Mouse (Mus musculus): Measurements from ENCODE around the gene Casc4. TPM values are rescaled to one million over a fixed set of nuclear protein-coding genes. Genes with fewer than 3 reads are reported as not detected.
"Not testable (repeated sequence)": the region's sequence is repeated elsewhere in the genome, so short reads cannot be mapped to it uniquely, and the experiment has no call there.

Gene Casc4
- total RNA-seq, 1 experiment from 2014 or later: 45.8 TPM

DNA sequence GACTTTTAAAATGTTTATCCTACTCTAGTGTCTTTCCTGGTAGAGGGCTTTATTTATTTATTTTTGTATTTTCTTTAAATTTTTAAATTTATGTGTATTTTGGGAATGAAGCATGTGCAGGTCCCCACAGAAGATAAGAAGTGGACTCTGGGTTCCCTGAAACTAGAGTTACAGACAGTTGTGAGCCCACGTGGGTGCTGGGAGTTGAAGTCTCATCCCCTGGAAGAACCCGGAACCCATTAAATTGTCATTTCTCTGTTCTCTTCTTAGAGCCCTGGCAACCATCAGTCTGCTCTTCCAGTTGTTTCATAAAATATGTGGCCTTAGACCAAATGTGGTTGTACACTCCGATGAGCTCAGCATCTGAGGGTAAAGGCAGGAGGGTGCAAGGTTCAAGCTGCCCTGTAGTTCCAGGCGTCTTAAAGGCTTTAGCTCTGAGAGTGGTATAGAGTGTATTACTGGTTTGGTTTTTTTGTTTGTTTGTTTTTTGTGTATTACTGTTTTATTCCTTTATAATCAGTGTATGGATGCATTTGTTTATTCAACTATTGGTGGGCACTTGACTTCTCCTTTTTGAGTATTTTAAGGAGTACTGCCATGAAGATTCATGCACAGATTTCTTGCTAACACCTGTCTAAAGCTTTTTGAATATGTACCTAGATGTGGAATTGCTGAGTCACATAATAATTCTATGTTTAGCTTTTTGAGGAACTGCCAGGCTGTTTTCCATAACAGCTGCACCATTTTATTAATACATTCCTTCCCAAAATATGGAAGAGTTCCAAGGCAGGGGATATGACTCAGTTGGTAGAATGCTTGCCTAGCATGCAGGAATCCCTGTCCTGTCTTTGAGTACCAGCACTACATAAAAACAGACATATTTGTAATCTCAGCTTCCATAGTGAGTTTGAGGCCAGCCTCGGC, 49.5 kb downstream of the Casc4 start:
- no peak for DNase-seq

DNA sequence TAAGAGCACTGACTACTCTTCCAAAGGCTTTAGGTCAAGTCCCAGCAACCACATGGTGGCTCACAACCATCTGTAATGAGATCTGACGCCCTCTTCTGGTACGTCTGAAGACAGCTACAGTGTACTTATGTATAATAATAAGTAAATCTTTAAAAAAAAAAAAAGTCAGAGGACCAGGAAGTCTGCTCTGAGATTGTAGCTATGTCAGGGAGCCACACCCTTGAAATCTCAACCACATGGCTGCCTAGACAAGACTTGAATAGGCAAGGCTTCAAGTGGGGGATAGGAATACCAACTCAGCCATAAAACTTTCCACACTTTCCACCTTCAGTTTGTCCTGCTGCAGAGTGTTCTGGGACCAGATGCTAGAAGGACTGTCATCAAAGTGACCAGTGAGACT, 70.9 kb downstream of the Casc4 start:
- not testable (repeated sequence) for DNase-seq

DNA sequence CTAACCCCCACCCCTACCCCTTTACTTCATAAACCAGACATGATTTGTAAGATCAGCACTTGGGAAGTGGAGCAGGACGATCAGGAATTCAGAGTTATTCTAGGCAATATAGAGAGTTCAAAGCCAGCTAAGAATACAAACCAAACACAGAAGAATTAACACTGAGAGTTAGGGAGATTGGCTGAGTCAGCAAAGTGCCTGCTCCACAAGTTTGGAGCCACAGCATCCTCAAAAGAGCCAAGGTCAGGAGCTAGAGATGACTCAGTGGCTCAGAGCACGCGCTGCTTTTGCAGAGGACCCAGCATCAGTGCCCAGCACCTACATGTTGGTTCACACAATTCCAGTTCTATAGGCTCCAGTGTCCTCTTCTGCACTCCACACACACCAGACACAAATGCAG, 76.6 kb downstream of the Casc4 start:
- no peak for DNase-seq

DNA sequence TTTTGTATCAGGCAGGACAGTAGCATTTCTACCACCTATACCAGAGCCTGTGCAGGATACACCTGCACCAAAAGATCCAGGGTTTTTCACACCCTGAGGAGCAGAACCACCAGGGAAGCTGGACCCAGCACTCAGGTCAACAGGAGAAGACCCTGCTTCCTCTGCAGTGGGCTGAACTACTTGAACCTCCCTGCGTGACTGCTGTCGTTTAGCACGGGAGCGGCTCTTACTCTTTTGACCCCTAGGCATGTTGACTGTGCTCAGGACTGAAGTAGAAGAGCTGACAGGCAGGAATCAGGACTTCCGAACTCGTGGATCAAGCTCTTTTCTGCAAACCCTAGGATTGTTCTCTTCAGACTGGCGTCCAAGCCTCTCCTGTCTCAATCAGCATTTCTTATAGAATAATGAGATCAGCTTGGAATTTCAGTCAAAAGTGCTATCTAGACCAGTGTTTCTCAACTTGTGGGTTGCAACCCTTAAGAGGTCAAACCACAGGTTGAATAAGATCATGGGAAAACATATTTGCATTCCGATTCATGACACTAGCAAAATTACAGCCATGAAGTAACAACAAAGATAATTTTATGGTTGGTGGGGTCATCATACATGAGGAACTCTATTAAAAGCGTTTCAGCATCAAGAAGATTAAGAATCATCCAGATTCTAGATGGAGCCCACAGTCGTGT, 88.3 kb downstream of the Casc4 start:
- no peak for DNase-seq

DNA sequence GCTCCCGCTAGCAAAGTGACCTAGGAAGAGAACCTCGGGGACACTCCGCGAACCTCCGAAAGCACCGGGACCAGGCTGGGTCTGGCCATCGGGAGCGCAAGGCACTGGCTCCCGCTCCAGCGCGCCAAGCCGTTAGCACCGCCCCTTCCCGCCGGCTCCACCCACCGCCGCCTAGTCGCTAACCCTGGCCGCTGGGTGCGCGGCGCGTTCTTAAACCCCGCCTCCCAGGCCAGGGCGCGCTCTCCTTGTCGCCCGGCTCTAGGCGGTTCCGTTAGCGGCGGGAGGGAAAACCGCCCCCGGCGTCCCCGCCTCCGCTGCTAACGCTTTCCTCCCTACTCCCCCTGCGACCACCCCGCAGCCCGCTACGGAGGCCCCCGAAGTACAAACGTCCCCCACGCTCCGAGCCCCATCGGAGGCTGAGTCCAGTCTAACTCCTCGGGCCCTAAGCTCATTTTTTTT, 89.0 kb downstream of the Casc4 start, which contains the start of the genes Ctdspl2 and Mageb3:
TSS of gene Ctdspl2 (plus strand) at position 237 of the 459 bp plus-strand sequence.
TSS of gene Mageb3 (minus strand) at position 328 of the 459 bp plus-strand sequence.
- DNase-seq: peak; percentile 99

DNA sequence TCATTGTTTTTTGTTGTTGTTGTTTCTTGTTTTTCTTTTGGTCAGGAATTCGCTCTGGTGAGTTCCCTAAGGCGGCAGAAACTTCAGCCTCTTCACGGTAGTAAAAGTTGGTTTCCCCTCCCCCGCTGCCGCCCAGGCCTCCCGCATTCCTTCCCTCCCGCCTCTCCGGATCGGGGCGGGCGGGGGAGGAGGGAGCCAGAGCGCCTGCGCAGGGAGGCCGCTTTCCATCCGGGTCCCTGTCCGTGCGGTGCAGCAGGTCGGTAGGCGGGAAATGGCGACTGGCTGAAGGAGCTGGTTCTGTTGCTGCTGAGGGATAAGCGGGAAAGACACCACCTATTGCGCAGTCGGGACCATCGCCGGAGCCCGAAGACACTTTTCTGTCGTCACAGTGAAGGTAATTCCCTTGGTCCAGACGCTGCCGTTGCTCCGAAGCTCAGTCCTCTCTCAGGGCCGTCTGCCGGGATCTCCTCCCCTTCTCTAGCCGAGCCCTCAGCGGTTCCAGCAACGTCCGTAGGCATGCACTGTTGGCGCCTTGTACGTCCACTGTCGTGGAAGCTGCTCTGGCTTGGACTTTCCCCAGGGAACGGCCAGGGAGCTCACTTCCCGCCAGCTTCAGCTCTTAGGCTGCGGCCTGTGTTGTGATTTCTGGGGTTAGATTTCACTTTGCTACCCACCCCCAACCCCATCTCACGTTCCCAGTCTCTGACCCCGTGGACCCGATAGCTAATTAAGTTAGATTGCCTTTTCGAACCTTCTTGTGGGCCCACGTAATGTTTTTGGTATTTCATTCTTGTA, 89.7 kb downstream of the Casc4 start:
- peak; percentile 98 for DNase-seq

DNA sequence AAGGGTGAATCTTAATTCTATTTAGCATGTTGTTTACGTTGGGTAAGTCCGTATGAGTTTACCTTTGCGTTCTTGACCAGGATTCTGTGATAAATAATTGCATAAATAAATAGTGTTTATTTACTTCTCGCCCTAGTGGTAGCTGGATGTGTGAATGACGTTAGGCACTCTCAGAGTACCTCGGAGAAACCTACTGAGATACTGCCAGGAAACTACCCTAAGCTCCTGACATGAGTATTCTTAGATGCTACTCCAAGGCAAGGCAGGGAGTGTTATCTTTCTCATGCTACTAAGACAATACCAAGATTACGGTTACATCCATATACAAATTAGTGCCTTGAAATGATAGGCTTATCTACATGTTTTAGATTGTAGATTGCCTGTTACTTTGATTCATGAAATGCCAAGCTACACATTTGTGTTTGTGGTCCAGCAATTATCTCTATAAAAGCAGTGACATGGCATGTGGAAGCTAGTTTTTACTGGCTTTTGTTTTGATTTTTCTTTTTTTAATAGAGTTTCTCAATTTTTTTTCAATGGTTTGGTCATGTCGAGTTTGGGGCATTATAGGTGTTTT, 90.5 kb downstream of the Casc4 start:
- DNase-seq: no peak

Other genes starting within 250 kb of the Casc4 start
- 91.0 and 102 TPM in 2 replicates for gene Frmd5, start 59.9 kb upstream of the Casc4 start, total RNA-seq (2021)
- gene Ctdspl2, start 89.0 kb downstream of the Casc4 start, total RNA-seq (2021): 34.6 and 35.6 TPM in 2 replicates
- gene Mageb3, start 89.1 kb downstream of the Casc4 start, total RNA-seq (2021): not detected in 2 replicates
- gene Eif3j1, start 161.6 kb downstream of the Casc4 start, total RNA-seq (2021): 17.8 and 18.1 TPM in 2 replicates

Measured in adrenal gland, postnatal 14 days (tissue).